Mouse (Mus musculus) hindbrain, embryonic 12.5 days (tissue): ENCODE measurements at regions not wholly inside any gene's neighbourhood (a gene's known extent, or its start where the extent isn't known, plus 50 kb on each side); places are given as distances from the start of the nearest gene placed in this dataset.

Source experiments
- ATAC-seq: fragments of 200-750 bp; cut with Nextera tagmentation; 2 replicates; pipeline ENCODE4 v1.8.0; 2017; ENCODE audit warnings: moderate TSS enrichment; ENCODE audit not compliant: low FRiP score
- H3K27ac ChIP-seq: fragments of 300-500 bp; sonication (generic); 2 replicates; pipeline ENCODE4 v1.5.1; 2016; ENCODE audit warnings: mild to moderate bottlenecking
- H3K27me3 ChIP-seq: fragments of 300-500 bp; sonication (generic); 2 replicates; pipeline ENCODE4 v1.6.1; 2016; ENCODE audit warnings: mild to moderate bottlenecking
- H3K36me3 ChIP-seq: fragments of 300-500 bp; sonication (generic); 2 replicates; pipeline ENCODE4 v1.6.1; 2016; ENCODE audit warnings: mild to moderate bottlenecking
- H3K4me1 ChIP-seq: fragments of 300-500 bp; sonication (generic); 2 replicates; pipeline ENCODE4 v1.6.1; 2016
- H3K4me2 ChIP-seq: fragments of 300-500 bp; sonication (generic); replicated peaks from 2 replicates; pipeline ENCODE4 v1.6.1; 2016; ENCODE audit warnings: mild to moderate bottlenecking
- H3K4me3 ChIP-seq: fragments of 300-500 bp; sonication (generic); 2 replicates; pipeline ENCODE4 v1.5.1; 2016; ENCODE audit warnings: mild to moderate bottlenecking
- H3K9ac ChIP-seq: fragments of 300-500 bp; sonication (generic); 2 replicates; pipeline ENCODE4 v1.6.1; 2016; ENCODE audit warnings: mild to moderate bottlenecking, moderate library complexity
- H3K9me3 ChIP-seq: fragments of 300-500 bp; sonication (generic); replicated peaks from 2 replicates; pipeline ENCODE4 v1.6.1; 2016; ENCODE audit warnings: mild to moderate bottlenecking
- WGBS: fragments of 180-500 bp; shearing (Covaris S2); methylation state at CpG from one replicate; pipeline ENCODE4 v1.1.7; 2016; 5-methylcytosine and 5-hydroxymethylcytosine counted together

GRCm38 (mm10) chr13:15879576-15879975 is 132.1 kb upstream of the Inhba start:
- no peak overlapping the region for H3K9ac ChIP-seq
- no peaks in the 10 kb centered on the region for H3K4me1 ChIP-seq
- no peak overlapping the region for H3K4me3 ChIP-seq
- H3K4me2 ChIP-seq, result no peak overlapping the region
- ATAC-seq, result no peak
- H3K27ac ChIP-seq, result no peak overlapping the region
- no peaks in the 10 kb centered on the region for H3K9me3 ChIP-seq
- H3K27me3 ChIP-seq, result no peaks in the 10 kb centered on the region
- no peaks in the 10 kb centered on the region for H3K36me3 ChIP-seq

DNA sequence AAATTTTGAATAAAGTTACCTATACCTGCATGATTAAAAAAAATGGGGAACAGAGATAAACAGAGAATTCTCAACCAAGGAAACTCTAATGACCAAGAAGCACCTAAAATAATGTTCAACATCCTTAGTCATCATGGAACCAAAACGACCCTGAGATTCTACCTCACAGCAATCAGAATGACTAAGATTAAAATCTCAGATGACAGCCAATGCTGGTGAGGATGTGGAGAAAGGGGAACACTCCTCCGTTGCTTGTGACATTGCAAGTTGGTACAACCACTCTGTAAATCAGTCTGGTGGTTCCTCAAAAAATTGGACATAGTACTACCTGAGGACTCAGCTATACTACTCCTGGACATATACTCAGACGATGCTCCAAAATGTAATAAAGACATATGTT is 120.9 kb upstream of the Inhba start:
- Histone ChIP-seq H3K4me2 (no peak overlapping the region), H3K9me3 (no peaks in the 10 kb centered on the region), H3K9ac (no peak overlapping the region), H3K4me1 (no peaks in the 10 kb centered on the region), H3K27ac (no peak overlapping the region), H3K4me3 (no peak overlapping the region), H3K36me3 (no peaks in the 10 kb centered on the region), H3K27me3 (no peaks in the 10 kb centered on the region)
- 88% methylated on average over 3 of the region's 3 CpGs for whole genome bisulfite sequencing
- no peak for ATAC-seq

DNA sequence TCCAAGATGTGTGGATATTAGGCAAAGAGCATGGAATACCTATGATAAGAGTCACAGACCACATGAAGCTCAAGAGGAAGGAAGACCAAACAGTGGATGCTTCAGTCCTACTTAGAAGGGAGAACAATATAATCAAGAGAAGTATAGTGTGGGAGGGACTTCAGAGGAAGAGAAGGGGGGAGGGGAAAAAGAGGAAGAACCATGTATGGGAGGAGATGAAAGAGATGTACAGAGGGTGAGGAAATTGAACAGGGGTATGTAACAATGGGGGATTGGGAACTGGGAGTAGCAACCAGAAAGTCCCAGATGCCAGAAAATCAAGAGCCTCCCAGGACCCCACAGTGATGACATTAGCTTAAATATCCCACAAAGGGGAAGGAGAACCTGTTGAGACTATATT is 120.2 kb upstream of the Inhba start:
- no peaks in the 10 kb centered on the region for H3K36me3 ChIP-seq
- H3K4me2 ChIP-seq, result no peak overlapping the region
- H3K27me3 ChIP-seq, result no peaks in the 10 kb centered on the region
- H3K4me1 ChIP-seq, result no peaks in the 10 kb centered on the region
- no peak overlapping the region for H3K27ac ChIP-seq
- no peak overlapping the region for H3K4me3 ChIP-seq
- no peak for ATAC-seq
- H3K9ac ChIP-seq, result no peak overlapping the region
- H3K9me3 ChIP-seq, result no peaks in the 10 kb centered on the region

DNA sequence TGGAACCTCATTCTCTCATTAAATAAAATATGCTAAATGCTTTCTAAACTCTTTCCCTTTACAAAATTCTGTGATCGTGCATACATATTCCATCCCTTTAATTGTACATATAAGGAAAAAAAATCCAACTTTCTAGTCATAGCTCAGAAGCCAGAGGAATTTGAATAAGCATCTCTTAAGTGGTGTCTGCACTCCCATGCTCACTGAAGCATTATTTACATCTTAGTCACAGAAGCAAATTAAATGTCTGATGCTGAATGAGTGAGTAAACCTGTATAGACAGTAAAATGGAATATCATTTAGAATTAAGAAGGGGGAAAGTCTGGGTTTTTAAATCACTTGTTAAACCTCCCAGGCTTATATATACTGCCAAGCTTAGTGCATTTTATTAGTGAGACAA is 113.5 kb upstream of the Inhba start:
- Histone ChIP-seq H3K4me1 (peaks cover 3% of the 10 kb centered on the region; the same call in 1 of the 2 replicates), H3K4me3 (no peak overlapping the region), H3K27ac (no peak overlapping the region), H3K4me2 (no peak overlapping the region), H3K9ac (no peak overlapping the region), H3K36me3 (no peaks in the 10 kb centered on the region), H3K27me3 (no peaks in the 10 kb centered on the region), H3K9me3 (no peaks in the 10 kb centered on the region)
- 85% methylated on average over 1 of the region's 1 CpGs for WGBS
- ATAC-seq, result no peak

GRCm38 (mm10) chr13:15901710-15902675 is 109.7 kb upstream of the Inhba start:
- H3K4me2 ChIP-seq, result no peak overlapping the region
- 44% methylated on average over 7 of the region's 7 CpGs for WGBS
- ATAC-seq, result no peak
- H3K4me3 ChIP-seq, result no peak overlapping the region
- no peak overlapping the region for H3K27ac ChIP-seq
- H3K9me3 ChIP-seq, result no peaks in the 10 kb centered on the region
- H3K9ac ChIP-seq, result no peak overlapping the region
- H3K27me3 ChIP-seq, result no peaks in the 10 kb centered on the region
- H3K4me1 ChIP-seq, result peaks cover 3% of the 10 kb centered on the region; the same call in 1 of the 2 replicates
- no peaks in the 10 kb centered on the region for H3K36me3 ChIP-seq

DNA sequence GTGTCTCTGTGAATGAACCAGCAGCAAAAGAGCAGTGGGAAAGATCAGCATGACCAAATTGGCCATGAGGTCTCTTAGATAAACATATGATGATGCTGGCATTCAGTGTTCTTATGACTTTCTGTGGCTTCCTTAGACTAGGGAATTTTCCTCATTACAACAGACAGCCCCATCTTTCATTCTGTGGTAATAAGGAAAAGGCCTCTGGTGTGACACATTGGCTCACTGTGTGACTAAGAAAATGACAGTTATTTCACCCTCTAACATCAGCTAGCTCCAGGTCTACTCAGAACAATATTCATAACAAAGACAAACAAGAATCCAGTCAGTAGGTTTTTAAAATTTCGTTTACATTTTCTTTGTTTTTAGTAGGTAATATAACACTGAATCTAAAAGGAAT is 103.8 kb upstream of the Inhba start:
- H3K4me2 ChIP-seq, result no peak overlapping the region
- 79% methylated on average over 1 of the region's 1 CpGs for WGBS
- no peaks in the 10 kb centered on the region for H3K4me1 ChIP-seq
- no peak overlapping the region for H3K9ac ChIP-seq
- H3K9me3 ChIP-seq, result no peaks in the 10 kb centered on the region
- no peaks in the 10 kb centered on the region for H3K27me3 ChIP-seq
- H3K4me3 ChIP-seq, result no peak overlapping the region
- H3K27ac ChIP-seq, result no peak overlapping the region
- ATAC-seq, result no peak
- no peaks in the 10 kb centered on the region for H3K36me3 ChIP-seq

DNA sequence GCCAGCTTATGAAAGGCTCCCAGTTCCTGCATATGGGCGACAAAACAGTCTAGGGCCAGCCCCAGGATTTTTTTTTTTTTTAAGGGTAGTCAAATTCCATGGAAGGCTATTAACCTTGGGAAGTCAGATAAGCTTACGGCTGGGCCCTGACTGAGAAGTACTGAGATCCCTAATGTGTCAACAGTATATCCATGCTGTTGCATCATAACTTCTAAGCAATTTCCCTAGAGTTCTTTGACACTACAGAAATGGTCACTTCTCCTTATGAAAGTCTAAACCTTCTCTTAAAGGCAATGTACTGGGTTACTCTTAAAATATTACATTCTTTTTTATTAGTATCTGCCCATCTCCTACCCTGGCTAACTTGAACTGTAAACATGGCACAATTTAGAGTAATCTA is 101.1 kb upstream of the Inhba start:
- no peaks in the 10 kb centered on the region for H3K36me3 ChIP-seq
- H3K4me3 ChIP-seq, result no peak overlapping the region
- no peak overlapping the region for H3K9ac ChIP-seq
- no peak for ATAC-seq
- 72% methylated on average over 2 of the region's 2 CpGs for WGBS
- H3K9me3 ChIP-seq, result no peaks in the 10 kb centered on the region
- H3K27me3 ChIP-seq, result no peaks in the 10 kb centered on the region
- no peak overlapping the region for H3K4me2 ChIP-seq
- H3K4me1 ChIP-seq, result no peaks in the 10 kb centered on the region
- H3K27ac ChIP-seq, result no peak overlapping the region

DNA sequence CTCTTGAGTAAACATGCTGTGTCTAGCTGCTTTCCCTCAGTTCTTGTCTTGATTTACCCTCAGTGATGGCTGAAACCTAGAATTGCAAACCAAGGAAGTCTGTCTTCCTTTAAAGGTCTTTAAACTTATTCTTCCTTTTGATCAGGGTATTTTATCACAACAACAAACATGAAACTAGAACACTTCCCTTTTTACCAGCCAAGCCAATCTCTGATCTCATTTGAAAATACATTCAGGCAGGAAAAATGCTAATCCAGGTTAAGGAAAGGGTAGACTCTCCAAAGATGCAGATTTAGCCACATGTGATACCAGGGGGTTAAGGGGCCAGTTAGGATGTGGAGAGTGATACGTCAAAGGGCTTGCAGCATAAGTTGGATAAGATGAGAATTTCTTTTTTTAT is 100.4 kb upstream of the Inhba start:
- Histone ChIP-seq H3K9me3 (no peaks in the 10 kb centered on the region), H3K4me1 (no peaks in the 10 kb centered on the region), H3K4me3 (no peak overlapping the region), H3K36me3 (no peaks in the 10 kb centered on the region), H3K27me3 (no peaks in the 10 kb centered on the region), H3K27ac (no peak overlapping the region), H3K9ac (no peak overlapping the region), H3K4me2 (no peak overlapping the region)
- 86% methylated on average over 1 of the region's 1 CpGs for WGBS
- ATAC-seq, result no peak

GRCm38 (mm10) chr13:15914270-15914669 is 97.4 kb upstream of the Inhba start:
- Histone ChIP-seq H3K4me3 (no peak overlapping the region), H3K9me3 (no peaks in the 10 kb centered on the region), H3K36me3 (no peaks in the 10 kb centered on the region), H3K27ac (no peak overlapping the region), H3K9ac (no peak overlapping the region), H3K4me1 (no peaks in the 10 kb centered on the region), H3K4me2 (no peak overlapping the region), H3K27me3 (no peaks in the 10 kb centered on the region)
- 73% methylated on average over 1 of the region's 1 CpGs for WGBS
- ATAC-seq, result no peak

GRCm38 (mm10) chr13:15929890-15930289 is 81.8 kb upstream of the Inhba start:
- no peaks in the 10 kb centered on the region for H3K36me3 ChIP-seq
- H3K4me3 ChIP-seq, result no peak overlapping the region
- no peak overlapping the region for H3K9ac ChIP-seq
- WGBS, result 91% methylated on average over 3 of the region's 3 CpGs
- no peak for ATAC-seq
- no peaks in the 10 kb centered on the region for H3K4me1 ChIP-seq
- H3K9me3 ChIP-seq, result no peaks in the 10 kb centered on the region
- H3K4me2 ChIP-seq, result no peak overlapping the region
- no peak overlapping the region for H3K27ac ChIP-seq
- H3K27me3 ChIP-seq, result no peaks in the 10 kb centered on the region

- no peaks in the 10 kb centered on the region for H3K36me3 ChIP-seq
- H3K4me3 ChIP-seq, result no peak overlapping the region
- no peak overlapping the region for H3K4me2 ChIP-seq
- H3K27ac ChIP-seq, result no peak overlapping the region
- no peak for ATAC-seq
- no peaks in the 10 kb centered on the region for H3K9me3 ChIP-seq
- no peaks in the 10 kb centered on the region for H3K4me1 ChIP-seq
- H3K27me3 ChIP-seq, result no peaks in the 10 kb centered on the region
- no peak overlapping the region for H3K9ac ChIP-seq
- 29% methylated on average over 5 of the region's 5 CpGs for WGBS
These were observed 80.0 kb upstream of the Inhba start for GRCm38 (mm10) chr13:15931553-15932162.

GRCm38 (mm10) chr13:15935689-15936088 is 76.0 kb upstream of the Inhba start:
- ATAC-seq, result no peak
- no peaks in the 10 kb centered on the region for H3K36me3 ChIP-seq
- no peaks in the 10 kb centered on the region for H3K27me3 ChIP-seq
- no peak overlapping the region for H3K4me3 ChIP-seq
- 64% methylated on average over 1 of the region's 1 CpGs for WGBS
- no peaks in the 10 kb centered on the region for H3K4me1 ChIP-seq
- no peak overlapping the region for H3K4me2 ChIP-seq
- no peaks in the 10 kb centered on the region for H3K9me3 ChIP-seq
- no peak overlapping the region for H3K27ac ChIP-seq
- H3K9ac ChIP-seq, result no peak overlapping the region

DNA sequence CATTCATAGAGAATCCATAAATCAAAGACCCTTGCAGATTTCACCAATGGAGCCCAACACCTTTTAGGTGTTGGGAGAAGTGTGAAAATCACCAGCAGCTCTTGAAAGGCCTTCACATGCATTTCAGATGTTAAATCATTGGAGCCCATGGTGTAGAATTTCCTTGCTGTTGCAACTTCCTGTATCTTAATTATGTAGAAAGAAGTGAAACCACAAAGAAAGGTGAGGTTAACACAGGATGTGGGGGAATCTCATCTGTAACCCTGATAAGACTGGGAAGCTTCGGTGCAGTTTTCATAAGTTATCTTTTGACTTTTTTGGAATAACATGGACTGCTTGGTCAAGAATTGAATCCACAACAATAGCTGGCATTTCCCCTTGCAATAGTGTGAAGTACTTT is 75.5 kb upstream of the Inhba start:
- no peaks in the 10 kb centered on the region for H3K27me3 ChIP-seq
- 78% methylated on average over 1 of the region's 1 CpGs for WGBS

More for the DNA sequence above, 75.5 kb upstream of the Inhba start:
- no peaks in the 10 kb centered on the region for H3K9me3 ChIP-seq
- H3K4me2 ChIP-seq, result no peak overlapping the region
- H3K4me1 ChIP-seq, result no peaks in the 10 kb centered on the region
- ATAC-seq, result no peak
- no peak overlapping the region for H3K27ac ChIP-seq
- H3K36me3 ChIP-seq, result no peaks in the 10 kb centered on the region
- no peak overlapping the region for H3K9ac ChIP-seq
- no peak overlapping the region for H3K4me3 ChIP-seq
